Mouse (Mus musculus): ENCODE results near the gene Mta1. TPM values are rescaled to one million over a fixed set of nuclear protein-coding genes. Genes with fewer than 3 reads are reported as not detected.

Mta1 gene
- polyA plus RNA-seq, 1 experiment from 2014 or later: 26.4 TPM

DNA sequence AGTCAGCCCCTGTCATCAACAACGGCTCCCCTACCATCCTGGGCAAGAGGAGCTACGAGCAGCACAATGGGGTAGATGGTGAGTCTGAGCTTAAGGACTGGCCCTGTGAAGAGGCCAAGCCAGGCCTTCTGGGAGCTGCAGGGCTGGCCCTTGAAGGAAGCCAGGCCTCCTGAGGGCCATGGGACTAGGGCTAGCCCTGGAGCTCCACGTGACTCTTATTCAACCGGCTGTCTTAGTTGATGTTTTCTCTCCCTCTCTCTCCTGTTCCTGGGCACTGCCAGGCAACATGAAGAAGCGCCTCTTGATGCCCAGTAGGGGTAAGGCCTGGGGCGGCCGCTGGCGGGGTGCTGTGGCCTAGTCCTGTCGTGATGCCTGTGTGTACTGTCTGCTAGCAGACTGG, 35.2 kb downstream of the Mta1 start:
- DNase-seq (ENCODE audit: low spot score) (no peak), ATAC-seq (ENCODE audit: insufficient number of reproducible peaks, low FRiP score, low TSS enrichment, low read depth) (no peak)
- H3K27ac ChIP-seq (replicated peaks; ENCODE audit: low read depth, low read length): no peak overlapping the region

DNA sequence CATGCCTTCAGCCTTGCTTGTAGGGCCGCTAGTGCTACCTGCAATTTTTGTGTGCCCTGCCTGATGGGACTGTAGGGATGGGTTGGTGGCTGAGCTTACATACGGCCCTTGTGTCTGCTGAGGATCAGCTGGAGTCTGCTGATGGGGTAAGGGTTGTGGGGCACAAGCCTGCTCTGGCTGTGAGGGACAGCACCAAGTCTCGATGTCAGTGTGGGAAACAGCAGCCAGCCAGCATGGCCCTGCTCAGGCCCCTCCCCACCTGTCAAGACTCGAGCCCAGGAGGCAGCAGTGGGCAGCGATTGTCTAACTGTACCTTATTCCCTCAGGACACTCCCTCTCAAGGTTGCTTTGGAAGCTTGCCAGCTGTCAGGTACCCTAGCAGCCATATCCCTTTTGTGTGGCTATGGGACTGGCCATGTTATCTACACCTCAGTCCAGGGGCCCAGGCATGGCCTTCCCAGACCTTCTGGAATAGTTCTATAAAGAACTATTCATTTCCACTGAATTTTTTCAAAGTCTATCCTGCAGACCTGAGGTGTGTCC, 35.9 kb downstream of the Mta1 start:
- no peaks in the 10 kb centered on the region; the same call in 1 of the 2 replicates for H3K4me1 ChIP-seq (ENCODE audit: control insufficient read depth, insufficient read depth, low read length)
- H3K27me3 ChIP-seq (ENCODE audit: control insufficient read depth, insufficient read depth, low read length): no peaks in the 10 kb centered on the region
- DNase-seq (ENCODE audit: low spot score): no peak
- H3K27ac ChIP-seq (replicated peaks; ENCODE audit: low read depth, low read length): no peak overlapping the region
- H3K4me2 ChIP-seq (ENCODE audit: low read depth, severe bottlenecking): no peak overlapping the region
- H3K4me3 ChIP-seq (ENCODE audit: low read depth, low read length): no peak overlapping the region
- peaks cover 48% of the 10 kb centered on the region for H3K36me3 ChIP-seq (ENCODE audit: control insufficient read depth, insufficient read depth, low read length)
- ATAC-seq (ENCODE audit: insufficient number of reproducible peaks, low FRiP score, low TSS enrichment, low read depth): no peak
- H3K9me3 ChIP-seq (ENCODE audit: control insufficient read depth, low read length): no peaks in the 10 kb centered on the region
- 81% methylated on average over 5 of the region's 5 CpGs for WGBS
- H3K9ac ChIP-seq (ENCODE audit: low read length): no peak overlapping the region

More for the DNA sequence above, 35.2 kb downstream of the Mta1 start:
- no peaks in the 10 kb centered on the region for H3K9me3 ChIP-seq (ENCODE audit: control insufficient read depth, low read length)
- no peaks in the 10 kb centered on the region for H3K4me1 ChIP-seq (ENCODE audit: control insufficient read depth, insufficient read depth, low read length)
- H3K4me2 ChIP-seq (ENCODE audit: low read depth, severe bottlenecking): no peak overlapping the region
- no peak overlapping the region for H3K4me3 ChIP-seq (ENCODE audit: low read depth, low read length)
- no peak overlapping the region for H3K9ac ChIP-seq (ENCODE audit: low read length)
- 92% methylated on average over 9 of the region's 9 CpGs for WGBS
- H3K36me3 ChIP-seq (ENCODE audit: control insufficient read depth, insufficient read depth, low read length): peaks cover 46% of the 10 kb centered on the region
- H3K27me3 ChIP-seq (ENCODE audit: control insufficient read depth, insufficient read depth, low read length): no peaks in the 10 kb centered on the region

DNA sequence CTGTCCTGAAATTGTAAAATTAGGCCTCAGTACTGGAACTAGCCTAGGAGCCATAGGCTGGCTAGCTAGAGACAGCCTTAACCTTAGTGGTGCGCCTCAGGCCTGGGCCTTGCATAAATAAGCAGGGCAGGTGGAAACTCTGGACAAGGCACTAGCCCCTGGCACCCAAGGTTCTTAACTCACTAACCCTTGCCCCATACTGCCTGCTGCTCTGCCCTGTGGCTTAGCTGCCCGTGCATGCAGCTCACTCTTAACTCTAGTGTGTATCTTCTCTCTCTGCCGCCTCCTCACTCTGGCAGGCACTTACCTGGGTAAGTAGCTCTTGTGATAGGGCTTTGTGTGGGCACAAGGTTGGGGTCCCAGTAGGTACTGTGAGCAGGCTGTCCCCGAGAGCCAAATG, 36.4 kb downstream of the Mta1 start:
- H3K9ac ChIP-seq (ENCODE audit: low read length): no peak overlapping the region
- peaks cover 5% of the 10 kb centered on the region; the same call in 1 of the 2 replicates for H3K4me1 ChIP-seq (ENCODE audit: control insufficient read depth, insufficient read depth, low read length)
- H3K4me2 ChIP-seq (ENCODE audit: low read depth, severe bottlenecking): no peak overlapping the region
- WGBS: 91% methylated on average over 4 of the region's 4 CpGs
- no peaks in the 10 kb centered on the region for H3K27me3 ChIP-seq (ENCODE audit: control insufficient read depth, insufficient read depth, low read length)
- H3K9me3 ChIP-seq (ENCODE audit: control insufficient read depth, low read length): no peaks in the 10 kb centered on the region
- DNase-seq (ENCODE audit: low spot score) (no peak), ATAC-seq (ENCODE audit: insufficient number of reproducible peaks, low FRiP score, low TSS enrichment, low read depth) (no peak)
- H3K36me3 ChIP-seq (ENCODE audit: control insufficient read depth, insufficient read depth, low read length): peaks cover 48% of the 10 kb centered on the region
- no peak overlapping the region for H3K4me3 ChIP-seq (ENCODE audit: low read depth, low read length)
- H3K27ac ChIP-seq (replicated peaks; ENCODE audit: low read depth, low read length): no peak overlapping the region

DNA sequence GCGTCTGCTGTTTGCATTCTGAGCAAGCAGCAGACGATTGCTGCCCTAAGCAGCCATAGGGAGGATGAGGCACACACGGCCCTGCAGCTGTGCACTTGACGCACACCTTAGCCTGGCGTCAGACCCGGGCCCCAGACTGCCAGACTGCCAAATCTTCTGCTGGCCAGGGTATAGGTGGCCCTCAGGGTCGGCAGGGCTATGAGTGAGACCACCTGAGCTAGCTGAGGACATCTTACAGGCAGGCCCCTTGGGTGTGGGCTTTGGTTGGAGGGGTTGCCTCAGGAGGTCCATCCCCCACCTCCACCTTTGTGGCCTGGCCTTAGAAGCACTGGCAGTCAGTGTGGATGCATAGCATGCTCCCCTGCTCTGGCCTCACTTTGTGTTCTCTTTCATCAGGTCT, 37.3 kb downstream of the Mta1 start:
- Histone ChIP-seq H3K36me3 (ENCODE audit: control insufficient read depth, insufficient read depth, low read length) (peaks cover 45% of the 10 kb centered on the region), H3K27me3 (ENCODE audit: control insufficient read depth, insufficient read depth, low read length) (no peaks in the 10 kb centered on the region; the same call in 1 of the 2 replicates), H3K4me2 (ENCODE audit: low read depth, severe bottlenecking) (no peak overlapping the region), H3K4me1 (ENCODE audit: control insufficient read depth, insufficient read depth, low read length) (peaks cover 8% of the 10 kb centered on the region; the same call in 1 of the 2 replicates), H3K9ac (ENCODE audit: low read length) (no peak overlapping the region), H3K27ac (replicated peaks; ENCODE audit: low read depth, low read length) (no peak overlapping the region), H3K4me3 (ENCODE audit: low read depth, low read length) (no peak overlapping the region), H3K9me3 (ENCODE audit: control insufficient read depth, low read length) (no peaks in the 10 kb centered on the region)
- 93% methylated on average over 7 of the region's 7 CpGs for WGBS
- no peak for DNase-seq (ENCODE audit: low spot score)
- no peak for ATAC-seq (ENCODE audit: insufficient number of reproducible peaks, low FRiP score, low TSS enrichment, low read depth)

DNA sequence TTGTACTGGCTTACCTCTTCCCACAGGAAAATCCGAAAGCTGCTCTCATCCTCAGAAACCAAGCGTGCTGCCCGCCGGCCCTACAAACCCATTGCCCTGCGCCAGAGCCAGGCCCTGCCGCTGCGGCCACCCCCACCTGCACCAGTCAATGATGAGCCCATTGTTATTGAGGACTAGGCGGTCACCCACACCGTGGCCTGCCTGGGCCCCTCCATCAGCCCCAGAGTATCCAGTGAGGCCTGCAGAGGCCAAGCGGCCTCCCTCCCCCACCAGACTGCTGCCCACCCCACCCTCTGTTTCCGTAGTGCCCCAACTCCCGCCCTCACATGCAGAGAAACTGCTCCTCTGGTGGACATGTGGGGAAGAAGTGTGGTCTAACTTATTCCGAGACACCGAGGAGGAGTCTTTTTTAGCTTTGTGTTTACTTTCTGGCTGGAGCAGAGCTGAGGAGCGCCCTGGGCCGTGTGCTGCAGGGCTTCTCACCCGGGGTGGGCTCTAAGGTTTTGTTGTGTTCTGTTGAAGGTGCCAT, 38.5 kb downstream of the Mta1 start:
- WGBS: 90% methylated on average over 17 of the region's 17 CpGs
- peaks cover 37% of the 10 kb centered on the region for H3K36me3 ChIP-seq (ENCODE audit: control insufficient read depth, insufficient read depth, low read length)
- peaks cover 12% of the 10 kb centered on the region for H3K27me3 ChIP-seq (ENCODE audit: control insufficient read depth, insufficient read depth, low read length)
- H3K4me3 ChIP-seq (ENCODE audit: low read depth, low read length): no peak overlapping the region
- H3K4me1 ChIP-seq (ENCODE audit: control insufficient read depth, insufficient read depth, low read length): peaks cover 8% of the 10 kb centered on the region; the same call in 1 of the 2 replicates
- no peak overlapping the region for H3K4me2 ChIP-seq (ENCODE audit: low read depth, severe bottlenecking)
- ATAC-seq (ENCODE audit: insufficient number of reproducible peaks, low FRiP score, low TSS enrichment, low read depth) (no peak), DNase-seq (ENCODE audit: low spot score) (no peak)
- H3K9me3 ChIP-seq (ENCODE audit: control insufficient read depth, low read length): no peaks in the 10 kb centered on the region
- H3K27ac ChIP-seq (replicated peaks; ENCODE audit: low read depth, low read length): no peak overlapping the region
- H3K9ac ChIP-seq (ENCODE audit: low read length): no peak overlapping the region

DNA sequence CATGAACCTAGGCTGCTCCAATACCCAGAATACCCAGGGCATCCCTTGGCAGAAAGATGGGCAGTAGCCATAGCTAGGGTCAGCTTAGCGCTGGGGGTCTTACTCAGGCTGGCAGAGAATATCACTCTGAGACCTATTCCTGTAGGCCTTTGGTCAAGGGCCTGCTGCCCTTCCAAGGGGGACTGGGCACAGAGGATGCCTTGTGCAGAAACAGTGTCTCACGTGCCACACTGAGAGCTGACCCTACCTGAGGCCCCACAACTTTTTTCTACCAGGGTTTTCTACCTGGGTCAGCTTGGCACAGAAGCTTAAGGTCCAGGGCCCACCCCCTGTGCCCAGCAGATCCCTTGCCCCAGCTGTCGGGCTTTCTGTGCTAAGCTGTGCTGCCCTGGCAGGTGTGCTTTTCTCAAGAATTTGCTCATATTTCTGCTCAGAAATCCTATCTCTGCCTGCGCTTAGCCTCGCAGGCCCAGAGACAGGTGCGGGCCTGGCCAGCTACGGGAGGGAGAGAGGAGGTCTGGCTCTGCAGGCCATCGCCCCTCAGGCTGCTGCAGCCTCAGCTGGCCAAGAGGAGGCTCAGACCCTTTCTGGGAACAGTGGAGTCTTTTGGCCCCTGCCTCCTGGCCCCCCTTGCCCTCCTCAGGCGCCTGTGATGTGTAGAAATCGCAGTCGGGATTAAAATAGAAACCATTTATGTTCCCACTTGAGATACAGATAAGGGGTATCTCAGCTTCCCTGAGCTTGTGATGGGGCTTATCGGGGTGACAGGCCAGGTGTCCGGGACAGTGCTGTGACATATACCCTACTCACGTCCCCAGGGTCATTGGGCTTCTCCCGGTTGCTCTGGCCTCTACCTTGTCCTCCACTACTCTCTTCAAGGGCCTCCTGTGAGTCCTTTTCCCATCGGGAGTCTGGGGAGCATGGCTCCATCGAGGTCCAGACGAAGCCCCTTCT, 39.5 kb downstream of the Mta1 start:
- DNase-seq (ENCODE audit: low spot score) (no peak), ATAC-seq (ENCODE audit: insufficient number of reproducible peaks, low FRiP score, low TSS enrichment, low read depth) (no peak)
- 89% methylated on average over 18 of the region's 18 CpGs for WGBS
- peaks cover 21% of the 10 kb centered on the region for H3K27me3 ChIP-seq (ENCODE audit: control insufficient read depth, insufficient read depth, low read length)
- H3K9ac ChIP-seq (ENCODE audit: low read length): no peak overlapping the region
- H3K36me3 ChIP-seq (ENCODE audit: control insufficient read depth, insufficient read depth, low read length): peaks cover 32% of the 10 kb centered on the region
- no peaks in the 10 kb centered on the region for H3K9me3 ChIP-seq (ENCODE audit: control insufficient read depth, low read length)
- peaks cover 12% of the 10 kb centered on the region for H3K4me1 ChIP-seq (ENCODE audit: control insufficient read depth, insufficient read depth, low read length)
- no peak overlapping the region for H3K4me2 ChIP-seq (ENCODE audit: low read depth, severe bottlenecking)
- H3K4me3 ChIP-seq (ENCODE audit: low read depth, low read length): no peak overlapping the region
- H3K27ac ChIP-seq (replicated peaks; ENCODE audit: low read depth, low read length): no peak overlapping the region

DNA sequence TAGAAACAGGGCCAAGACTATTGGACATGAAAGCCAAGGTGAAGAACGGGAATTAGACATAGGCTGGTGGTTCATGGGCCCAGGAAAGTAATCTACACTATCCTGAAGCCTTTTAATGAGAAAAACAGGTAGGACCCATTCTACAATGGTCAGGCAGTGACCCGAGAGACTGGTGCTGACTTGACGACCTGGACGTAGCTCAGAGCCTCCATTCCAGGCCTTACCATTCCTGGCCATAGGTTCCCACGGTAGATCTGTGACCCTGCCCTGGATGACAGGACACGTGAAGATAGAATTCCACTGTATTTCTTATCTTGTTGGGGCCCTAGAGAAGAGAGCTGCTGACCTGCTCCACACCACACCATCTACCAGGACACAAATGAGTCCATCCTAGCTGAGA, 40.2 kb downstream of the Mta1 start:
- peaks cover 16% of the 10 kb centered on the region for H3K4me1 ChIP-seq (ENCODE audit: control insufficient read depth, insufficient read depth, low read length)
- 81% methylated on average over 6 of the region's 6 CpGs for WGBS

DNA sequence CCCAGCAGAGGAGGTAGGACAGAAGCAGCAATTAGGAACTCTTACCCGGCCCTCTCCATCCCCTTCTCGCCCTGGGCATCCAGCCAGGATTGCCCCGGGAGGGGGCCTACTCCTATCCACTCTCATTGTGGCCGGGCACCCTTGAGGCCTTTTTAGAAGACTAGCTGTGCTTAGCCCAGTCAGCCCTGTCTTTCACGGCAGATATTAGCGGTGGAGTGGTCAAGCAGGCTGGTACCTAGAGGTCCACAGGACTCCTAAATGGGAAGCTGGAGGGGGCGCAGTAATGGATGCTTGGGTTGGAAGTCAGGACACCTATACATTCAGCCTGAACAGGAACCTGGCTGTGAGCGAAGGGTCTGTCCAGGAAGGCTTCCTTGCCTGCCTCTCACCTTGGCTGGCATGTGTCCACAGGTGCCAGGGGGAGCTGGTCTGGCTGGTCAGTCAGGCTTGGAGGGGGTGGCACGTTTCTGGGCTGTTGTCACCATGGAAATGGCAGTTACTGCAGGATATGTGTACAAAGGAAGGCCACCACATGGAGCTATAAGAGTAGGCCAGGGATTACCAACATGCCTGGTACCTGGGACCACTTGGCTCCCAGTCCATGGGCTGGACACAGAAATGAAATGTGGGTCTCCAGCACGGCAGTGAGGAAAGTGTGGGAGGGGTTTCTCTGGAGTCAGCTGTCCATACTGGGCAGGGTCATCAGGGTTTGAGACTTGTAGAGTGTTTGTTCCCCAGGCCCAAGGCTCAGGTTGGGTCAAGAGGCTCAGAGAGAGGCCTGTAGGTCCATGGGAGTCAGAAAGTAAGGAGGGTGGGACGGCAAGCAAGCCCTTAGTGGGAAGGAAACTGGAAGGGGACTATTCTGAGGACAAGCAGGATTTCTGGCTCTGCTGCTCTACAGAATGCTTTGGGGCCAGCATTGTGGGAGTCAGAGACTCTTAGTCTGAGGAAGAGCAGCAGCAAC, 41.1 kb downstream of the Mta1 start:
- H3K9ac ChIP-seq (ENCODE audit: low read length): no peak overlapping the region
- peaks cover 16% of the 10 kb centered on the region for H3K4me1 ChIP-seq (ENCODE audit: control insufficient read depth, insufficient read depth, low read length)
- peak overlapping the region; percentile 80 for H3K4me2 ChIP-seq (ENCODE audit: low read depth, severe bottlenecking)
- no peaks in the 10 kb centered on the region for H3K9me3 ChIP-seq (ENCODE audit: control insufficient read depth, low read length)
- H3K27ac ChIP-seq (replicated peaks; ENCODE audit: low read depth, low read length): no peak overlapping the region
- no peak overlapping the region for H3K4me3 ChIP-seq (ENCODE audit: low read depth, low read length)
- ATAC-seq (ENCODE audit: insufficient number of reproducible peaks, low FRiP score, low TSS enrichment, low read depth): no peak
- DNase-seq (ENCODE audit: low spot score): no peak
- peaks cover 23% of the 10 kb centered on the region for H3K36me3 ChIP-seq (ENCODE audit: control insufficient read depth, insufficient read depth, low read length)
- WGBS: 50% methylated on average over 11 of the region's 11 CpGs
- H3K27me3 ChIP-seq (ENCODE audit: control insufficient read depth, insufficient read depth, low read length): peaks cover 21% of the 10 kb centered on the region

More for the DNA sequence above, 40.2 kb downstream of the Mta1 start:
- H3K27me3 ChIP-seq (ENCODE audit: control insufficient read depth, insufficient read depth, low read length): peaks cover 21% of the 10 kb centered on the region
- H3K9me3 ChIP-seq (ENCODE audit: control insufficient read depth, low read length): no peaks in the 10 kb centered on the region
- H3K36me3 ChIP-seq (ENCODE audit: control insufficient read depth, insufficient read depth, low read length): peaks cover 28% of the 10 kb centered on the region
- H3K27ac ChIP-seq (replicated peaks; ENCODE audit: low read depth, low read length): no peak overlapping the region
- no peak for ATAC-seq (ENCODE audit: insufficient number of reproducible peaks, low FRiP score, low TSS enrichment, low read depth)
- no peak overlapping the region for H3K4me2 ChIP-seq (ENCODE audit: low read depth, severe bottlenecking)
- no peak for DNase-seq (ENCODE audit: low spot score)
- no peak overlapping the region for H3K4me3 ChIP-seq (ENCODE audit: low read depth, low read length)
- H3K9ac ChIP-seq (ENCODE audit: low read length): no peak overlapping the region

Measured in limb, embryonic 11.5 days (tissue).